Mouse (Mus musculus): ENCODE measurements around the gene Defb21. TPM values are rescaled to one million over a fixed set of nuclear protein-coding genes. Genes with fewer than 3 reads are reported as not detected.

Gene Defb21
- polyA plus RNA-seq, 1 experiment from 2014 or later, result not detected

DNA sequence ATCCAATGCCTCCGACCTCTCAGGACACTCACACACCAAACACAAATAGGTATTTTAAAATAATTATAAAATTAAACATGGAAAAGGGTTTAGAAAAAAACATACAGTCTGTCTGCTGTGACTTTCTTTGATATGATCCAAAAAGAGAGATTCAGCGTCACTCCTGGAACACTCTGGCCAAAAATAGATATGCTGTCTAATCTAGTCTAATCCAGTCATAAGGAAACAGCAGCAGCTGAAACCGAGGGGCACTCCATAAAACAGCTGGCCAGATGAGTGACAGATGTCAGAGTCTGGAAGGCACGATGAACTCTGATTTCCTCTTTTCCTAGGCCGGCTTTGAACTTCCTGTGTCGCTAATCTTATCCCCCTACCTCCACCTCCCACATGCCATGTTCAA lies 43.9 kb downstream of the Defb21 start:
- no peak for ATAC-seq (ENCODE audit: low read depth)
- H3K4me2 ChIP-seq (ENCODE audit: low read depth, low read length), result no peak overlapping the region
- no peak overlapping the region for H3K27ac ChIP-seq (replicated peaks; ENCODE audit: low read depth, low read length)
- H3K4me3 ChIP-seq (ENCODE audit: low read depth, low read length), result no peak overlapping the region
- no peaks in the 10 kb centered on the region for H3K4me1 ChIP-seq (ENCODE audit: control insufficient read depth, insufficient read depth, low read length)
- no peak for DNase-seq (ENCODE audit: low spot score)
- H3K9me3 ChIP-seq (ENCODE audit: control insufficient read depth, low read length), result no peaks in the 10 kb centered on the region
- no peaks in the 10 kb centered on the region for H3K27me3 ChIP-seq (replicated peaks; ENCODE audit: control insufficient read depth, insufficient read depth, low read length)
- WGBS, result 61% methylated on average over 6 of the region's 6 CpGs
- no peaks in the 10 kb centered on the region for H3K36me3 ChIP-seq (ENCODE audit: control insufficient read depth, insufficient read depth, low read length)
- H3K9ac ChIP-seq (ENCODE audit: low read depth, low read length), result no peak overlapping the region

DNA sequence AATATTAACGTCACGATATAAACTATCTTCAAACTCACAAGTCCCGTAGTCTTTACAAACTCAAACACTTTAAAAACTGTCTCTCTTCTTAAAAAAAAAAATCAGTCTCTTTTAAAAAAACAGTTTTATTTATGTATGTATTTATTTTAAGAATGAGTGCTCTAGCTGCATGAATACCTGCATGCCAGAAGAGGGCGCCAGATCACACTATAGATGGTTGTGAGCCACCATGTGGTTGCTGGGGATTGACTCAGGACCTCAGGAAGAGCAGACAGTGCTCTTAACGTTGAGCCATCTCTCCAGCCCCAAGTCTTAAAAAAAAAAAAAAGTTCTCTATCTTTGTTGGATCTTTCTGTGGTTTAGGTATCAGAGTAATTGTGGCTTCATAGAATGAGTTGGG lies 44.8 kb downstream of the Defb21 start:
- no peaks in the 10 kb centered on the region for H3K4me1 ChIP-seq (ENCODE audit: control insufficient read depth, insufficient read depth, low read length)
- no peak for DNase-seq (ENCODE audit: low spot score)
- H3K27ac ChIP-seq (replicated peaks; ENCODE audit: low read depth, low read length), result no peak overlapping the region
- 61% methylated on average over 5 of the region's 5 CpGs for WGBS
- no peak overlapping the region for H3K9ac ChIP-seq (ENCODE audit: low read depth, low read length)
- H3K9me3 ChIP-seq (ENCODE audit: control insufficient read depth, low read length), result no peaks in the 10 kb centered on the region
- H3K27me3 ChIP-seq (replicated peaks; ENCODE audit: control insufficient read depth, insufficient read depth, low read length), result no peaks in the 10 kb centered on the region
- no peak for ATAC-seq (ENCODE audit: low read depth)
- no peak overlapping the region for H3K4me3 ChIP-seq (ENCODE audit: low read depth, low read length)
- H3K36me3 ChIP-seq (ENCODE audit: control insufficient read depth, insufficient read depth, low read length), result no peaks in the 10 kb centered on the region
- H3K4me2 ChIP-seq (ENCODE audit: low read depth, low read length), result no peak overlapping the region

DNA sequence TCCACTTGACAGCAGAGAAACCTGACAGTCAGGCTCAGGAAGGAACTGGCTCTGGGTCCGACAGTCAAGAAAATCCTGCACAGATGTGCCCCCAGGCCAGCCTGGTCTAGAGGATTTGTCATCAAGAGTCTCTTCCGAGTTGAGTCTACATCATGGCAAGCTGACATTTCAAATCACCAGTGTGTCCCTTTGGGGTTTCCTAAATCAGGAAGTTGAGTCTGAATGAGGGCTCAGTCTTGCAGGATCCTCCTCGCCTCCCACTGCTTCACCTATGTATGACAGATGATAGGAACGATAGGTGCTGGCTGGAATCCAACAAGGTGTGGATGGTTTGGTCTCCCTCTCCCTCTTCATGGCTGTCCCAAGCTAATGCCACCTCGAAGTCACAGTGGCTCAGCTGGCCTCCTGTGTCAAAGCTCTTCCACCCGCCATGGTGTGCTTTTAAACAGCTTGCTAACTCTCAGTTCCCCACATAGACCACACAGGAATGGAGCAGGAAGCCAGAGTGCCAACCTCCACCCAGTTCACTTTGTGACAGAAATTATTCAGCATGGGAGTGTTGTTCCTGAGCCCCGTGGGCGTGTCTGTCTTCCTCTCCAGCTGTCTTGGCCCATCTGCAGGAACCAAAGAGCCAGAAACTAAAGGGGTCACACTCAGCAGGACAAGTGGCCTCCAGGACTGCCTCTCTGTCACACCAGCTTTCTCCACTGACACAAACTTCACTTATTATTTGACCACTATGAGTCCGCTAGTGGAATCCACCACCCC lies 48.0 kb downstream of the Defb21 start:
- ATAC-seq (ENCODE audit: low read depth), result no peak

DNA sequence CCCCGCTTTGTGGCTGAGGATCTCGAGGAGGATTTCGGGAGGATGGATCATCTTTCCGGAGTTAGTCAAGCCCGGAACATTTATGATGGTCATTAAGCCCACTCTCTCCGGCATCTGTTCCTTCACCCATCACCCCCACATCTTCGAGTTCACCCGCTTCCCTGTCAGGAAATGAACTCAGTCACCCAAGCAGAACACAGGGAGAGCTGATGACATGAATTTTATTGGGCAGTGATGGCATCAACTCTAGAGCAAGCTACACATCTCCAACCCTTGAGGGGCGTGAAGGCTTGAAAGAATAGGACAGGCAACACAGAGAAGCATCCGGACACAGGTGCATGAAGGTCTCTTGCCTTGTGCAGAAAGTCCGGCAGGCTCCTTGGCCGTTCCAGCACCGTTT lies 49.6 kb downstream of the Defb21 start:
- H3K9me3 ChIP-seq (ENCODE audit: control insufficient read depth, low read length), result no peaks in the 10 kb centered on the region
- no peaks in the 10 kb centered on the region for H3K36me3 ChIP-seq (ENCODE audit: control insufficient read depth, insufficient read depth, low read length)
- H3K4me1 ChIP-seq (ENCODE audit: control insufficient read depth, insufficient read depth, low read length), result no peaks in the 10 kb centered on the region; the same call in 1 of the 2 replicates
- H3K27me3 ChIP-seq (replicated peaks; ENCODE audit: control insufficient read depth, insufficient read depth, low read length), result peaks cover 19% of the 10 kb centered on the region
- no peak overlapping the region for H3K9ac ChIP-seq (ENCODE audit: low read depth, low read length)
- ATAC-seq (ENCODE audit: low read depth), result no peak
- WGBS, result 80% methylated on average over 13 of the region's 13 CpGs
- no peak overlapping the region for H3K4me2 ChIP-seq (ENCODE audit: low read depth, low read length)
- no peak for DNase-seq (ENCODE audit: low spot score)
- H3K4me3 ChIP-seq (ENCODE audit: low read depth, low read length), result no peak overlapping the region
- no peak overlapping the region for H3K27ac ChIP-seq (replicated peaks; ENCODE audit: low read depth, low read length)

More for the DNA sequence above, 48.0 kb downstream of the Defb21 start:
- H3K4me1 ChIP-seq (ENCODE audit: control insufficient read depth, insufficient read depth, low read length), result no peaks in the 10 kb centered on the region
- no peak overlapping the region for H3K4me3 ChIP-seq (ENCODE audit: low read depth, low read length)
- H3K27ac ChIP-seq (replicated peaks; ENCODE audit: low read depth, low read length), result no peak overlapping the region
- H3K9ac ChIP-seq (ENCODE audit: low read depth, low read length), result no peak overlapping the region
- H3K27me3 ChIP-seq (replicated peaks; ENCODE audit: control insufficient read depth, insufficient read depth, low read length), result peaks cover 4% of the 10 kb centered on the region; the same call in 1 of the 2 replicates
- WGBS, result 66% methylated on average over 9 of the region's 9 CpGs
- no peaks in the 10 kb centered on the region for H3K36me3 ChIP-seq (ENCODE audit: control insufficient read depth, insufficient read depth, low read length)
- H3K4me2 ChIP-seq (ENCODE audit: low read depth, low read length), result no peak overlapping the region
- DNase-seq (ENCODE audit: low spot score), result no peak
- H3K9me3 ChIP-seq (ENCODE audit: control insufficient read depth, low read length), result no peaks in the 10 kb centered on the region

DNA sequence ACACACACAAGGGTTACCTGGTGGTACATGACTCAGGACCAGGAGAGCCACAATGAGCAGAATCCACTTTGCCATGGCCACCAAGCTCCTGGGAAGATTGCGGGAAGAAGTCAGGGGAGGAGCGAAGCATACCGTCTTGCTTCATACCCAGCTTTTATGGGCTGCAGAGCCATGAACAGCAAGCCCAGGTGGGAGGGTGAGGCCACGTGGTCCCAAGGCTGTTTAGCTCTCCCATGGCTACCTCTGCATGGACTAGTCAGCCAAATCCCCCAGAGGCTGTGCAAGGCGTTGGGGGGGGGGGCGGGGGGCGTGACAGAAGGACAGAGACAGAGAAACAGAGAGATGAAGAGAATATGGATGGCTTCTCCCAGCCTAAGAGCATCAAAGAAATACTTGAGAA lies 50.4 kb downstream of the Defb21 start, which contains the start of gene Defb25:
Gene Defb25, minus strand, starts transcription at position 101 of the 400 bp plus-strand sequence.
- ATAC-seq (ENCODE audit: low read depth) (no peak), DNase-seq (ENCODE audit: low spot score) (no peak)
- no peaks in the 10 kb centered on the region for H3K9me3 ChIP-seq (ENCODE audit: control insufficient read depth, low read length)
- H3K4me2 ChIP-seq (ENCODE audit: low read depth, low read length), result no peak within 1 kb of the TSS
- H3K4me1 ChIP-seq (ENCODE audit: control insufficient read depth, insufficient read depth, low read length), result no peaks in the 10 kb centered on the region; the same call in 1 of the 2 replicates
- WGBS, result 89% methylated on average over 7 of the region's 7 CpGs
- H3K27ac ChIP-seq (replicated peaks; ENCODE audit: low read depth, low read length), result no peak within 1 kb of the TSS
- peaks cover 27% of the 10 kb centered on the region for H3K27me3 ChIP-seq (replicated peaks; ENCODE audit: control insufficient read depth, insufficient read depth, low read length)
- H3K36me3 ChIP-seq (ENCODE audit: control insufficient read depth, insufficient read depth, low read length), result no peaks in the 10 kb centered on the region
- no peak within 1 kb of the TSS for H3K4me3 ChIP-seq (ENCODE audit: low read depth, low read length)
- no peak within 1 kb of the TSS for H3K9ac ChIP-seq (ENCODE audit: low read depth, low read length)

Other genes with a start within 250 kb of the Defb21 start
- 79.5 and 82.2 TPM in 2 replicates for gene Rbck1, start 240.1 kb upstream of the Defb21 start, polyA plus RNA-seq (2014; fragmentation: Nextera tagmentation; extraction: Ambion mirVana)
- 3.0 and 3.3 TPM in 2 replicates for gene Trib3, start 228.7 kb upstream of the Defb21 start, polyA plus RNA-seq (2014; fragmentation: Nextera tagmentation; extraction: Ambion mirVana)
- gene Nrsn2, start 196.1 kb upstream of the Defb21 start, polyA plus RNA-seq (2014; fragmentation: Nextera tagmentation; extraction: Ambion mirVana), result 2.5 and 2.7 TPM in 2 replicates
- 10.4 and 11.4 TPM in 2 replicates for gene Sox12, start 174.7 kb upstream of the Defb21 start, polyA plus RNA-seq (2014; fragmentation: Nextera tagmentation; extraction: Ambion mirVana)
- gene Zcchc3, start 157.7 kb upstream of the Defb21 start, polyA plus RNA-seq (2014; fragmentation: Nextera tagmentation; extraction: Ambion mirVana), result 29.5 and 36.4 TPM in 2 replicates
- gene 6820408C15Rik, start 157.2 kb upstream of the Defb21 start, polyA plus RNA-seq (2014; fragmentation: Nextera tagmentation; extraction: Ambion mirVana), result 0.87 and 5.1 TPM in 2 replicates
- gene Defb23, start 108.1 kb upstream of the Defb21 start, polyA plus RNA-seq (2014; fragmentation: Nextera tagmentation; extraction: Ambion mirVana), result not detected in 2 replicates
- gene Defb20, start 95.7 kb upstream of the Defb21 start, polyA plus RNA-seq (2014; fragmentation: Nextera tagmentation; extraction: Ambion mirVana), result not detected in 2 replicates
- gene Defb22, start 82.6 kb upstream of the Defb21 start, polyA plus RNA-seq (2014; fragmentation: Nextera tagmentation; extraction: Ambion mirVana), result not detected in 2 replicates
- gene Defb26, start 61.1 kb upstream of the Defb21 start, polyA plus RNA-seq (2014; fragmentation: Nextera tagmentation; extraction: Ambion mirVana), result not detected in 2 replicates
- gene Defb28, start 54.5 kb upstream of the Defb21 start, polyA plus RNA-seq (2014; fragmentation: Nextera tagmentation; extraction: Ambion mirVana), result not detected in 2 replicates
- gene Defb29, start 32.6 kb upstream of the Defb21 start, polyA plus RNA-seq (2014; fragmentation: Nextera tagmentation; extraction: Ambion mirVana), result not detected in 2 replicates
- gene Gm17416, start 3.4 kb upstream of the Defb21 start, polyA plus RNA-seq (2014; fragmentation: Nextera tagmentation; extraction: Ambion mirVana), result not detected in 2 replicates
- gene Defb19, start 7.6 kb downstream of the Defb21 start, polyA plus RNA-seq (2014; fragmentation: Nextera tagmentation; extraction: Ambion mirVana), result not detected in 2 replicates
- gene Defb45, start 26.7 kb downstream of the Defb21 start, polyA plus RNA-seq (2014; fragmentation: Nextera tagmentation; extraction: Ambion mirVana), result not detected in 2 replicates
- gene Defb36, start 31.6 kb downstream of the Defb21 start, polyA plus RNA-seq (2014; fragmentation: Nextera tagmentation; extraction: Ambion mirVana), result not detected in 2 replicates
- gene Defb25, start 50.3 kb downstream of the Defb21 start, polyA plus RNA-seq (2014; fragmentation: Nextera tagmentation; extraction: Ambion mirVana), result 2.3 and 2.7 TPM in 2 replicates
- gene Rem1, start 54.2 kb downstream of the Defb21 start, polyA plus RNA-seq (2014; fragmentation: Nextera tagmentation; extraction: Ambion mirVana), result 4.7 and 7.0 TPM in 2 replicates
- gene H13, start 96.7 kb downstream of the Defb21 start, polyA plus RNA-seq (2014; fragmentation: Nextera tagmentation; extraction: Ambion mirVana), result 122 and 134 TPM in 2 replicates
- gene Mcts2, start 114.3 kb downstream of the Defb21 start, polyA plus RNA-seq (2014; fragmentation: Nextera tagmentation; extraction: Ambion mirVana), result 26.7 and 30.2 TPM in 2 replicates
- 128 and 138 TPM in 2 replicates for gene Id1, start 163.5 kb downstream of the Defb21 start, polyA plus RNA-seq (2014; fragmentation: Nextera tagmentation; extraction: Ambion mirVana)
- 19.1 and 27.0 TPM in 2 replicates for gene Cox4i2, start 181.4 kb downstream of the Defb21 start, polyA plus RNA-seq (2014; fragmentation: Nextera tagmentation; extraction: Ambion mirVana)